Mouse (Mus musculus) lung, embryonic 14.5 days (tissue): ENCODE data around the gene Ripply1. TPM values are rescaled to one million over a fixed set of nuclear protein-coding genes. Genes with fewer than 3 reads are reported as not detected.

Experiments used
- ATAC-seq: fragments of 200-750 bp; cut with Nextera tagmentation; 2 replicates; pipeline ENCODE4 v1.8.0; 2017; ENCODE audit warnings: mild to moderate bottlenecking, moderate TSS enrichment, moderate library complexity; ENCODE audit not compliant: insufficient read depth
- DNase-seq: peaks from one replicate; pipeline ENCODE4 v3.0.0-alpha.2; 2015
- H3K27ac ChIP-seq: fragments of 300-500 bp; sonication (generic); 2 replicates; pipeline ENCODE4 v1.5.1; 2014; ENCODE audit warnings: low read depth, mild to moderate bottlenecking, moderate library complexity
- H3K27me3 ChIP-seq: fragments of 300-500 bp; sonication (generic); 2 replicates; pipeline ENCODE4 v1.6.1; 2014; ENCODE audit warnings: low read length, control low read depth; ENCODE audit not compliant: insufficient read depth
- H3K36me3 ChIP-seq: fragments of 300-500 bp; sonication (generic); 2 replicates; pipeline ENCODE4 v1.6.1; 2014; ENCODE audit warnings: control low read depth; ENCODE audit not compliant: insufficient read depth
- H3K4me1 ChIP-seq: fragments of 300-500 bp; sonication (generic); 2 replicates; pipeline ENCODE4 v1.6.1; 2014; ENCODE audit warnings: antibody characterized with exemption, control low read depth; ENCODE audit not compliant: insufficient read depth
- H3K4me2 ChIP-seq: fragments of 300-500 bp; sonication (generic); 2 replicates; pipeline ENCODE4 v1.6.1; 2014; ENCODE audit warnings: mild to moderate bottlenecking
- H3K4me3 ChIP-seq: fragments of 300-500 bp; sonication (generic); 2 replicates; pipeline ENCODE4 v1.5.1; 2014; ENCODE audit warnings: low read depth, low read length
- H3K9ac ChIP-seq: fragments of 300-500 bp; sonication (generic); 2 replicates; pipeline ENCODE4 v1.6.1; 2014
- H3K9me3 ChIP-seq: fragments of 300-500 bp; sonication (generic); 2 replicates; pipeline ENCODE4 v1.6.1; 2016; ENCODE audit warnings: low read depth, low read length, control low read depth
- CTCF ChIP-seq: IDR thresholded peaks from 2 replicates; pipeline ENCODE4 v1.5.1; 2016; ENCODE audit warnings: antibody characterized with exemption, low read depth
- WGBS: fragments of 180-500 bp; shearing (Covaris S2); extraction: QIAGEN DNeasy Blood & Tissue Kit; methylation state at CpG from one replicate; pipeline ENCODE4 v1.1.7; 2014; 5-methylcytosine and 5-hydroxymethylcytosine counted together
- polyA plus RNA-seq: library from polyadenylated mRNA; unstranded; fragments of >200 nt; fragmentation: Nextera tagmentation; extraction: Ambion mirVana; gene quantifications from 2 replicates; pipeline ENCODE4 v1.2.1, GENCODE M21; 2014

Gene Ripply1
- polyA plus RNA-seq, 1 experiment from 2014 or later: not detected

GRCm38 (mm10) chrX:139812636-139813298, 30.6 kb upstream of the Ripply1 start:
- Histone ChIP-seq H3K9me3 (no peaks in the 10 kb centered on the region), H3K27ac (no peak overlapping the region), H3K4me1 (no peaks in the 10 kb centered on the region), H3K4me2 (no peak overlapping the region), H3K4me3 (no peak overlapping the region), H3K27me3 (no peaks in the 10 kb centered on the region), H3K36me3 (no peaks in the 10 kb centered on the region), H3K9ac (no peak overlapping the region)
- ATAC-seq (no peak), DNase-seq (no peak)
- 69% methylated on average over 3 of the region's 3 CpGs for WGBS
- TF ChIP-seq CTCF: no peak

- Histone ChIP-seq H3K4me1 (no peaks in the 10 kb centered on the region), H3K9me3 (no peaks in the 10 kb centered on the region), H3K27ac (no peak overlapping the region), H3K36me3 (no peaks in the 10 kb centered on the region), H3K4me2 (no peak overlapping the region), H3K9ac (no peak overlapping the region), H3K4me3 (no peak overlapping the region), H3K27me3 (no peaks in the 10 kb centered on the region)
- no peak for ATAC-seq
- DNase-seq: no peak
- TF ChIP-seq CTCF: no peak
- WGBS: 87% methylated on average over 10 of the region's 10 CpGs
Measured at GRCm38 (mm10) chrX:139808501-139808900, 26.3 kb upstream of the Ripply1 start.

- no peaks in the 10 kb centered on the region for H3K9me3 ChIP-seq
- H3K4me3 ChIP-seq: no peak overlapping the region
- no peak for DNase-seq
- no peaks in the 10 kb centered on the region for H3K36me3 ChIP-seq
- H3K4me1 ChIP-seq: no peaks in the 10 kb centered on the region
- WGBS: 39% methylated on average over 4 of the region's 4 CpGs
- H3K9ac ChIP-seq: no peak overlapping the region
- ATAC-seq: no peak
- TF ChIP-seq CTCF: no peak
- no peak overlapping the region for H3K27ac ChIP-seq
- H3K27me3 ChIP-seq: no peaks in the 10 kb centered on the region
- H3K4me2 ChIP-seq: no peak overlapping the region
Measured at GRCm38 (mm10) chrX:139808085-139808484, 25.9 kb upstream of the Ripply1 start.

GRCm38 (mm10) chrX:139807391-139807790, 25.2 kb upstream of the Ripply1 start:
- WGBS: 60% methylated on average over 2 of the region's 2 CpGs
- TF ChIP-seq CTCF: no peak
- H3K36me3 ChIP-seq: no peaks in the 10 kb centered on the region
- H3K9ac ChIP-seq: no peak overlapping the region
- no peak overlapping the region for H3K4me3 ChIP-seq
- H3K4me1 ChIP-seq: no peaks in the 10 kb centered on the region
- ATAC-seq (no peak), DNase-seq (no peak)
- no peak overlapping the region for H3K27ac ChIP-seq
- no peaks in the 10 kb centered on the region for H3K9me3 ChIP-seq
- no peak overlapping the region for H3K4me2 ChIP-seq
- H3K27me3 ChIP-seq: no peaks in the 10 kb centered on the region

GRCm38 (mm10) chrX:139805918-139806317, 23.8 kb upstream of the Ripply1 start:
- Histone ChIP-seq H3K9ac (no peak overlapping the region), H3K9me3 (no peaks in the 10 kb centered on the region), H3K4me3 (no peak overlapping the region), H3K36me3 (no peaks in the 10 kb centered on the region), H3K4me1 (no peaks in the 10 kb centered on the region), H3K27ac (no peak overlapping the region), H3K27me3 (no peaks in the 10 kb centered on the region), H3K4me2 (no peak overlapping the region)
- ATAC-seq (no peak), DNase-seq (no peak)
- TF ChIP-seq CTCF: no peak
- 71% methylated on average over 4 of the region's 4 CpGs for WGBS

- H3K4me2 ChIP-seq: no peak overlapping the region
- no peak for ATAC-seq
Measured at GRCm38 (mm10) chrX:139803028-139803427, 20.9 kb upstream of the Ripply1 start.

GRCm38 (mm10) chrX:139800406-139800878, 18.3 kb upstream of the Ripply1 start, which contains the start of gene Cldn2:
Gene Cldn2, plus strand, starts transcription at chrX:139800828.
- Histone ChIP-seq H3K27me3 (no peaks in the 10 kb centered on the region), H3K27ac (no peak within 1 kb of the TSS), H3K36me3 (no peaks in the 10 kb centered on the region), H3K4me3 (no peak within 1 kb of the TSS), H3K4me2 (no peak within 1 kb of the TSS), H3K9me3 (no peaks in the 10 kb centered on the region), H3K9ac (no peak within 1 kb of the TSS), H3K4me1 (no peaks in the 10 kb centered on the region)
- 59% methylated on average over 8 of the region's 8 CpGs for WGBS
- no peak for DNase-seq
- ATAC-seq: no peak
- TF ChIP-seq CTCF: no peak

More at GRCm38 (mm10) chrX:139803028-139803427, 20.9 kb upstream of the Ripply1 start:
- Histone ChIP-seq H3K36me3 (no peaks in the 10 kb centered on the region), H3K4me1 (no peaks in the 10 kb centered on the region), H3K27ac (no peak overlapping the region), H3K27me3 (no peaks in the 10 kb centered on the region), H3K9me3 (no peaks in the 10 kb centered on the region), H3K4me3 (no peak overlapping the region), H3K9ac (no peak overlapping the region)
- 64% methylated on average over 2 of the region's 2 CpGs for WGBS
- TF ChIP-seq CTCF: no peak
- DNase-seq: no peak
